Mouse (Mus musculus): ENCODE results near the gene Lrrc8d. TPM values are rescaled to one million over a fixed set of nuclear protein-coding genes. Genes with fewer than 3 reads are reported as not detected.
"Not testable (repeated sequence)": the region's sequence is repeated elsewhere in the genome, so short reads cannot be mapped to it uniquely, and the experiment has no call there.

Gene Lrrc8d
- total RNA-seq, 2 experiments from 2014 or later: 38.7 to 39.1 TPM

GRCm38 (mm10) chr5:105836006-105836405, 136.2 kb downstream of the Lrrc8d start:
- no peak for DNase-seq (ENCODE audit: low spot score in 2 of 2)

GRCm38 (mm10) chr5:105839740-105840310, 140.1 kb downstream of the Lrrc8d start:
- intact Hi-C loops (cut with DNase I): no loop called here
- DNase-seq (ENCODE audit: low spot score in 2 of 2): no peak

More at GRCm38 (mm10) chr5:105836006-105836405, 136.2 kb downstream of the Lrrc8d start:
- intact Hi-C loops (cut with DNase I): no loop called here

GRCm38 (mm10) chr5:105844044-105844753, 144.4 kb downstream of the Lrrc8d start:
- intact Hi-C loops (cut with DNase I): no loop called here
- DNase-seq (ENCODE audit: low spot score in 2 of 2): no peak

- DNase-seq (ENCODE audit: low spot score in 2 of 2): no peak
- intact Hi-C loops (cut with DNase I): no loop called here
Measured at GRCm38 (mm10) chr5:105845041-105845440, 145.3 kb downstream of the Lrrc8d start.

- intact Hi-C loops (cut with DNase I): no loop called here
- DNase-seq (ENCODE audit: low spot score in 2 of 2): no peak
Measured at GRCm38 (mm10) chr5:105847726-105848125, 148.0 kb downstream of the Lrrc8d start.

GRCm38 (mm10) chr5:105849222-105849621, 149.5 kb downstream of the Lrrc8d start:
- no peak for DNase-seq (ENCODE audit: low spot score in 2 of 2)
- intact Hi-C loops (cut with DNase I): no loop called here

- intact Hi-C loops (cut with DNase I): no loop called here
- DNase-seq (ENCODE audit: low spot score in 2 of 2): no peak
Measured at GRCm38 (mm10) chr5:105849643-105850042, 149.9 kb downstream of the Lrrc8d start.

- no peak for DNase-seq (ENCODE audit: low spot score in 2 of 2)
- intact Hi-C loops (cut with DNase I): no loop called here
Measured at GRCm38 (mm10) chr5:105853271-105853670, 153.5 kb downstream of the Lrrc8d start.

GRCm38 (mm10) chr5:105857486-105857885, 157.7 kb downstream of the Lrrc8d start:
- intact Hi-C loops (cut with DNase I): no loop called here
- DNase-seq (ENCODE audit: low spot score in 2 of 2): no peak

- intact Hi-C loops (cut with DNase I): no loop called here
- no peak for DNase-seq (ENCODE audit: low spot score in 2 of 2)
Measured at GRCm38 (mm10) chr5:105858754-105859694, 159.3 kb downstream of the Lrrc8d start.

GRCm38 (mm10) chr5:105859716-105860460, 160.1 kb downstream of the Lrrc8d start:
- intact Hi-C loops (cut with DNase I): no loop called here
- DNase-seq (ENCODE audit: low spot score in 2 of 2): no peak

- no peak for DNase-seq (ENCODE audit: low spot score in 2 of 2)
- intact Hi-C loops (cut with DNase I): no loop called here
Measured at GRCm38 (mm10) chr5:105860461-105860835, 160.7 kb downstream of the Lrrc8d start.

- intact Hi-C loops (cut with DNase I): no loop called here
- no peak for DNase-seq (ENCODE audit: low spot score in 2 of 2)
Measured at GRCm38 (mm10) chr5:105861616-105862015, 161.8 kb downstream of the Lrrc8d start.

- intact Hi-C loops (cut with DNase I); DNase-seq (ENCODE audit: low spot score in 2 of 2): not testable (repeated sequence)
Measured at GRCm38 (mm10) chr5:105865110-105865628, 165.4 kb downstream of the Lrrc8d start.

- intact Hi-C loops (cut with DNase I): no loop called here
- no peak for DNase-seq (ENCODE audit: low spot score in 2 of 2)
Measured at GRCm38 (mm10) chr5:105867427-105867826, 167.7 kb downstream of the Lrrc8d start.

- DNase-seq (ENCODE audit: low spot score in 2 of 2): no peak
- intact Hi-C loops (cut with DNase I): loop anchor here (1.0 to 2.0 kb wide), 2 partner anchors 183 to 467 kb away; no protein-coding TSS in a partner anchor
Measured at GRCm38 (mm10) chr5:105867841-105868447, 168.2 kb downstream of the Lrrc8d start.

- intact Hi-C loops (cut with DNase I): loop anchor here (1.0 to 2.0 kb wide), 2 partner anchors 183 to 468 kb away; no protein-coding TSS in a partner anchor
- DNase-seq (ENCODE audit: low spot score in 2 of 2): peak; percentile 68 to 74
Measured at GRCm38 (mm10) chr5:105868593-105868992, 168.8 kb downstream of the Lrrc8d start.

GRCm38 (mm10) chr5:105869739-105870138, 170.0 kb downstream of the Lrrc8d start:
- intact Hi-C loops (cut with DNase I): loop anchor here (2.0 kb wide), 1 partner anchor 469 kb away; no protein-coding TSS in a partner anchor
- DNase-seq (ENCODE audit: low spot score in 2 of 2): no peak

- intact Hi-C loops (cut with DNase I): no loop called here
- DNase-seq (ENCODE audit: low spot score in 2 of 2): no peak
Measured at GRCm38 (mm10) chr5:105871140-105871539, 171.4 kb downstream of the Lrrc8d start.
